Mouse (Mus musculus): ENCODE results near the gene Cpt1c.

GRCm38 (mm10) chr7:44973415-44974130 lies 1.1 kb downstream of the Cpt1c start:
- no peak for TF ChIP-seq CTCF (conservative IDR thresholded peaks at IDR 0.05; ENCODE audit: insufficient read depth, insufficient read length, low read depth, low read length)
- TF ChIP-seq POLR2A (IDR thresholded peaks at IDR 0.05; ENCODE audit: low read depth, low read length): no peak
